Mouse (Mus musculus): ENCODE results near the gene 4930535I16Rik.

The 4930535I16Rik gene

DNA sequence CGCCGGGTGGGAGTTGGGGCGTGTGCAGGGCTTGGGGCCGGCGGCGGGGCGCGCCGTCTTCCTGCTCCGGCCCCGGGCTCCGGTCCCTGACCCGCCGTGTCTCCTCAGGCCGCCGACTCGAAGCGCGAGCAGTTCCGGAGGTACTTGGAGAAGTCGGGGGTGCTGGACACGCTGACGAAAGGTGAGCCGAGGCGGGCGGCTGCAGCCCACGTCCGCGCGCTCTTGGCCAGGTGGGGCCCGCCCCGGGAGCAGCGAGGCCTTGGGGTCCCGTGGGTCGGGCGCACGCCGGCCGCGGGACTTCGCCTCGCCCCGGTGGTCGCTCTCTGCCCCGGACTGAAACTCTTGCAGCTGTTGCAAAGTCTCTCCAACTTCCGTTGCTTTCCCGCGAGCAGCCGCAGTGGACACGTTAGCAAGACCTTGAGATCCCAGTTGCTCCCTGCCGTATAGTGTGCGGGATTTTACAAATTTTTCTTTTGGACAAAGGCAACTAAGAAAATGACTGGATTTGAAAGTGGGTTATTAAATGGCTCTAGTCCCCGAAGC is 12.6 kb downstream of the 4930535I16Rik start:
- DNase-seq (ENCODE audit: low spot score in 2 of 2), result no peak

- DNase-seq (ENCODE audit: low spot score in 2 of 2), result peak; percentile 99
Observed at GRCm38 (mm10) chr4:123904333-123905125, 13.3 kb downstream of the 4930535I16Rik start, which contains the start of gene Mycbp. Gene Mycbp (plus strand): TSS chr4:123904832.

DNA sequence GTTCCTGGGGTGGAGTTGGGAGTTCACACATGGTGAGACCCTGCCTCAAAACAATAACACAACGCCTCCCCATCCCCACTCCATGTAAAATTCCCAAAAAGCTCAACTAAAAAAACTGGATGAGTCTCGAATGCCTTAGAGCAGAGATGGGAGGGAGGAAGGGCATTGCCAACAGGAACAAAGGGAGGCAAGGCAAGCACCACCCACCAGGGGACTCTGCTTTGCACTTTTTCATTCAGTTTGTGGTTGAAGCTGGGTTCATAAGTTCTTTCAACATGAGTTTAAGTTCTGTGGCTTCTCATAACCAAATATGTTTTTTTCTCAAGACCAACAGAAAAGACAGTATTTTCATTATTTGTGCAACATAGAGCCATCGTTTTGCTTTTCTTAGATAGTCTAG is 14.4 kb downstream of the 4930535I16Rik start:
- DNase-seq (ENCODE audit: low spot score in 2 of 2), result no peak

GRCm38 (mm10) chr4:123898696-123899095 is 19.1 kb downstream of the 4930535I16Rik start:
- DNase-seq (ENCODE audit: low spot score in 2 of 2), result peak; percentile 26 to 39

GRCm38 (mm10) chr4:123894295-123894694 is 23.5 kb downstream of the 4930535I16Rik start:
- DNase-seq (ENCODE audit: low spot score in 2 of 2), result no peak

- no peak for DNase-seq (ENCODE audit: low spot score in 2 of 2)
Observed at GRCm38 (mm10) chr4:123893726-123894125, 24.1 kb downstream of the 4930535I16Rik start.

All from natural killer cell, adult 2 months (primary cell).